Mouse (Mus musculus): Measurements from ENCODE around the gene Rab15. TPM values are rescaled to one million over a fixed set of nuclear protein-coding genes. Genes with fewer than 3 reads are reported as not detected.
A peak's percentile ranks its signal among the peaks of the same experiment; 100 is the strongest.
"Not testable (repeated sequence)": the region's sequence is repeated elsewhere in the genome, so short reads cannot be mapped to it uniquely, and the experiment has no call there.

The Rab15 gene
- 1 to 10 TPM; 1.2 to 1.3 TPM for total RNA-seq (2021)

DNA sequence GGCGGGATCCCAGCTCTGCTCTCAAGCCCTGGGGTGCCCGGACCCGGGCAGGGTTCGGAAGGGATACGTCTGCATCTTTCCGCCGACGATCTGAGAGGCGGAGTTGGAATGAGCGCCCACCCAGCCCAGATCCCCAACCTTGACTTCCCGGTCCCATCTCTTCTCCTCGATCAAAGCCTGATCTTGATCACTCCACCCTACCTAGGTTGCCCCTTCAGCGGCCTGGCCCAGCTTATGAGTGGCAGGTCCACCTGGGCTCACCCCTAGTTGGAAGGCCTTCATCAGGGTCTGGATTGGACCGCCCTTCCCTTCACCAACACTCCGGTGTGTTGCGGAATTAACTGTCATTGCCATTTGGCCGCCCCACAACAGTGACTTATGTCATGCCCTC is at the start of gene Rab15:
Gene Rab15 (minus strand): TSS at position 258 of the 391 bp plus-strand sequence.
- no peak for DNase-seq
- intact Hi-C loops (cut with DNase I): no loop called here

DNA sequence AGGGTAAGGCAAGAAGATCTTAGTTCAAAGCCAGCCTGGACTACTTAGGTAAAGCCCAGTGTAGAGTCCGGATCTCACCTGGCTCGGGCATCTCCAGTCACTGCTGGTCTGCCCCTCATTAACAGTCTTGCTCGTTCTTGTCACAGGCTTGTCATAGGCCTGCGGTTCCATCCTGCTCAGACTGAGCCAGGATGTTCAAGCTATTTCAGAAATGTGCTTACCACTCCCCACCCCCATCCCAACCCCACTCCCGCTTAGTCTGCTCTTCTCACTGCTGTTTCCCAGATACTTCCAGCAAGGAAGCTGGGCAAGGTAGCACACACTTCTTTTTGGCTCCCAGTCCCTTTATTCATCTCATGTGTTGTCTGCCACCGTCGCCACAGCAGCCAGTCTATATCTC is 46.9 kb upstream of the Rab15 start:
- intact Hi-C loops (cut with DNase I): no loop called here
- DNase-seq: no peak

- intact Hi-C loops (cut with DNase I): no loop called here
- DNase-seq: no peak
Measured at GRCm38 (mm10) chr12:76868463-76869198, 45.9 kb upstream of the Rab15 start.

DNA sequence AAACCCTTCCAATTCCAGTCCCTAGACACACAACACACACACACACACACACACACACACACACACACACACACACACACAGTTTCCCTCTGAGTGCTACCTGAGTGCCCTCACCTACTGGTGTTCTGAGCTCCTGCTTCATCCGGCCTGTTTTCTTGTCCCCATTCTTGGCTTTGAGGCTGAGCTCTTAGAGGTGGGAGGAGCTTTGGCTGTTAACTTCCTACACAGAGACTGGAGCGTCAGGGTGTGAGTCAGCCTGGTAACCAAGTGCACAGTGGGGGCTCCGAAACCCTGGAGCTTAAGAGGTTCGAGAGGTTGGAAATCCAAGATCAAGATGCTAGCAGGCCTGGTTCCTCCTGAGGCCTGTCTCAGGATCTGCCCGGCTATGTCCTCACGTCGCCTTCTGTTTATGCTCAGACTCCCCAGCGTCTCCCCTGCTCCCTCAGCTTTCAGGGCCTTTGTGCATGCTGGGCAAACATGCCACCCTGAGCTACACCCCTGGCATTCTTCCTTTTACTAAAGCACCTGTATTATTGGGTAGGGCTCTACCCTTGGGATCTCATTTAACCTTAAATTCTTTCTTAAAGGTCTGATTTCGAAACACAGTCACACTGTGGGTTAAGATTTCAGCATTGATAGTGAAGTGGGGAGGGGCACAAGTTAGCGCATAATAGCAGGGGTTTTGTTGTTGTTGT is 45.0 kb upstream of the Rab15 start:
- intact Hi-C loops (cut with DNase I): no loop called here
- no peak for DNase-seq

DNA sequence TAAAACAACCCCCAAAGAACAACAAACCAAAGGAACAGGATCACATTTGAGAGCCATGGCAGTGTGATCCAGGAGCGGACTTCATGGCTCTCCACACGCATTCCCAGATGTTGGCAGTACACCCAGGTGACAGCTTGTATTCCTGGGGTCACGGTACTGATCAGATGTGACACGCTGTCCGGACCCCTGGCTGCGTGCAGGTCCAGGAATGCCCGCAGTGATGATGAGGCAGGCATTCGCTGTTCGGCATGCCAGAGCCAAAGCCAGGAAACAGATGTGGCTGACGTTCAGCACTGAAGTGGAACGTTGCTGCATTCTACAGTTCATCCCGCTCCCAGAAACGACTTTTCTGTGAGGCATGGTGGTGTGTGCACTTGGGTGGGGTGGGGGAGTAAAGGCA is 42.6 kb upstream of the Rab15 start:
- intact Hi-C loops (cut with DNase I): no loop called here
- no peak for DNase-seq

DNA sequence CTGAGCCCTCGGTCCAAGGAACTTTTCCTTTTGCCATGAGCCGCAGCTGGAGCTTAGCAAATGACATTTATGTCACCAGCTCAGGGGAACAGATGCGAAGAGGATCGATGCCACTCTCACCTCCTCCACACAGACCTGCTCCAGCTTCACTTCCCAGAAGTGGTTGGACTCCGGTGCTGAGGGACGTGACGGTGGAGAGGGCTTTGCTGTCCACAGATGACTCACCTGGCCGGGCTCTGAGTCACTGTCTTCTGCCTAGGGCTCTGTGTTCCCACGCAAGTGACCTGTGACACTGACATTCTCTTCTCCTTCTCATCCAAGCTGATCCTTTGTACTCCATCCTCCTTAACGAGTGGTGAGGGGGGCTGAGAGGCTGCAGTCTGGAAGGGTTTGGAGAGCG is 40.9 kb upstream of the Rab15 start:
- no peak for DNase-seq
- intact Hi-C loops (cut with DNase I): no loop called here

DNA sequence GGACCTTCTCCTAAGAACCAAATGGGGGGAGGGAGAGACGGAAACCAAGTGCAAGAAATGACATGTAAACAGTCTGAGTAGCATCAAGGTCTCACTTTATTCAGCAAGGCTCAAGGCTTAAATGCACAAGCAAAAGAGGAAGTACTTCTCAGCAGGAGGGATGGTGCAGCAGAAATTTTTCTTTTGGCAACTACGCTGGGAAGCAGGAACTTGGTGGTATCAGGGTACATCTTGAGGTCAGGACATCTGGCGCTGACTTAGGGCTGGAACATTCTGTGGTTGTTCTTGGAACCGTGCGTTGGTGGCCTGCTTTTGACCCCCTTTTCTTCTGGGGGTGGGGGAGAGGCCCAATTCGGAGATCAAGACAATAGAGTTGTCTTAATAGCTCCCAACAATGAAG is 36.1 kb upstream of the Rab15 start:
- intact Hi-C loops (cut with DNase I); DNase-seq: not testable (repeated sequence)

- intact Hi-C loops (cut with DNase I): no loop called here
- no peak for DNase-seq
Measured at GRCm38 (mm10) chr12:76857087-76857486, 34.4 kb upstream of the Rab15 start.

DNA sequence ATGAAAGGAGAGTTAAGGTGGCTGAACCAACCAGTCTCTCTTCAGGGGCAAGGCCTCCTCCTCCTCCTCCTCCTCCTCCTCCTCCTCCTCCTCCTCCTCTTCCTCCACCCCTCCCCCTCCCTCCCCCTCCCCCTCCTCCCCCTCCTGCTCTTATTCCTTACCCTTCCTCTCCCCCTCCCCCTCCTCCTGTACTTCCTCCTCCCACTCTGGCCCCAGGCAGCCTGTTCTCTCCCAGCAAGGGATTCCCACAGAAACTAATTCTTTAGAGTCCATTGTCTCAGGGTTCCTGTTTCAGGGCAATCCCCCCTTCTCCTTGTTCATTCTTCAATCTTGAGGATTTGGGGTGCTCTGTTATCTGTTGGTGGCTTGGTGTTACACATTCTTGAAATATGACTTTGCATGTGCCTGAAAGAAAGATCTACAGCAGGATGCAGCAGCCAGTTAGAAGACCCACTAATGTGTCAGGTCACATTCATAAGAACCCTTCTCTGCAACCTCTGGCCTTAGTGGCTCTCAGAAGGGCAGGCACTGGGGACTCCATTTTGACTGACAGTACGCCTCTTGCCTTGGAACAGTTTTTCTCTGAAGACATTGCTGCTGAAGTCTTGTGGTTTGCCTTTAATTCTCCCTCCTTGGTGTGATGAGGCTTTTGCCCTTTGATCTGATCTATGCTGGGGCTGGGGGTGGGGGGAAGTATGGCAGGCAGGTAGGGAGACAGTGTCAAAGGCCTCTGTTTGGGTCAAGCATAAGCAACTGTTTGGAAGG is 30.9 kb upstream of the Rab15 start:
- intact Hi-C loops (cut with DNase I): no loop called here

GRCm38 (mm10) chr12:76852419-76852818 is 29.7 kb upstream of the Rab15 start:
- DNase-seq: no peak
- intact Hi-C loops (cut with DNase I): no loop called here

More for the DNA sequence above, 30.9 kb upstream of the Rab15 start:
- DNase-seq: no peak

DNA sequence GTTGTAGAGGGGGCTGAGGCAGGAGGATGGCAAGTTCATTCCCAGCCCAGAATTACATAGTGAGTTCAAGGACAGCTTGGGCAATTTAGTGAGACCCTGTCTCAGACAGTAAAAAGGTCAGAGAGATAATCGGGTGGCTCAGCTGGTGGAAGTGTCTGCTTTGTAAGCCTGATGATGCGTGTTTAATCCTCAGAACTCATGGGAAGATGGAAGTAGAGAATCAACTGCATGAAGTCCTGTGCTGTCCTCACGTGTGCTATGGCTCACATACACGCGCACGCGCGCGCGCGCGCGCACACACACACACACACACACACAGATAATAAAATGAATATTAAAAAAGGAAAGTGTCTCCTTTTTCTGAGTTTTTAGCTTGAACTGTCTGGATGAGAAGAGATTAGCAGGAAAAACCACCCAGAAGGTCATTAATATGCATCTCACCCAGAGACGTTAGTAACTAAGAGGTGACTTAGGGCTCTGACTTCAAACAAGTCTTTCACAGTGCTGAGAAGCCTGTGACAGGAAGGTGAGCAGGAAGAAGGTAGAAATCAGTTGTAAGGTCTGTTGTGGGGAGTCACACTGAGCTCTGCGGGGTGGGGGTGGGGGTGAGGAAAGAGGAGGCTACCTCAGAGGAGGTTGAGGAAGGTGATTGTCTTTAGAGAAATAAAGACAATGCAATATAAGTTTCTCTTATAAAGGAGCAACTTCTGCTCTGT is 21.8 kb upstream of the Rab15 start:
- intact Hi-C loops (cut with DNase I): no loop called here
- DNase-seq: no peak

- intact Hi-C loops (cut with DNase I): no loop called here
- DNase-seq: no peak
Measured at GRCm38 (mm10) chr12:76840081-76840480, 17.4 kb upstream of the Rab15 start.

GRCm38 (mm10) chr12:76839298-76839697 is 16.6 kb upstream of the Rab15 start:
- DNase-seq: no peak
- intact Hi-C loops (cut with DNase I): loop anchor here (2.0 to 5.0 kb wide), 5 partner anchors 93 to 733 kb away; partner anchors contain the start of gene Max

DNA sequence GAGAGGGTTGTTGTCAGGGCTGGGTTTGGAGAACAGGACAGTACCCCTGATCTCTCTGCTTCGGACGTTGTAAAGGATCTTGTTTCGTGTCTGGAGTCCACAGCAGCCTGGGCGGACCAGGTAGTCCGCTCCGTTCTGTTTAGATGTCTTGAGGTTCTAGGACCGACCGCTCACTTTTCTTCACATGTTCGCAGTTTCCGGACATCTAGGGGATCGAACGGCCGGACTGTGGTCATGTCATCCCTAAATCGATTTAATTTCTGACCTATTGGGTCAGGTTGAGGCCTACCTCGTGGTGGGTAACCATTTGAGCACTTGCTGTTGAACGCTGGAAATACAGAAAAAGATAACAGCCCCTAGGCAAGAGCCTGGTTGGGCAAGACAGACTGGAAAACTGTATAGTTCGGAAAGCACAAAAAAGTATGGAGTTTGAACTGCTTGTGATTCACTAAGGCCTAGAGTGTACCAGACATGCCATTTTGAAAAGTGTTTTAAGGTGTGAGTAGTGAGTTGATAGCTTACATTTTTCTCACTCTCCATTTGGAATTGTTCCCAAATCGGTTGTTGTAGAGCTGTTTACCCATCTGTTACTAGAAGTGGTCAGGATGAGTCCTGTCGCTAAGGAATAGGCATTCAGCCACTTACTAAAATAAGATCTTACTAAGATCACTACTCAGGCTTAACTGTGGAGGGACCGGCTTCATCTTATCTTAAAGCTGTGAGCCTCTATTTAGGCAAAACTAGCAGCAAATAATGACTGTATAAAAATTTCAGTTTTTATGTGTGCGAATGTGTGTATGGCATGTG is 15.3 kb upstream of the Rab15 start:
- intact Hi-C loops (cut with DNase I): loop anchor here (1.0 to 5.0 kb wide), 6 partner anchors 41 to 734 kb away; partner anchors contain the start of gene Max
- no peak for DNase-seq

DNA sequence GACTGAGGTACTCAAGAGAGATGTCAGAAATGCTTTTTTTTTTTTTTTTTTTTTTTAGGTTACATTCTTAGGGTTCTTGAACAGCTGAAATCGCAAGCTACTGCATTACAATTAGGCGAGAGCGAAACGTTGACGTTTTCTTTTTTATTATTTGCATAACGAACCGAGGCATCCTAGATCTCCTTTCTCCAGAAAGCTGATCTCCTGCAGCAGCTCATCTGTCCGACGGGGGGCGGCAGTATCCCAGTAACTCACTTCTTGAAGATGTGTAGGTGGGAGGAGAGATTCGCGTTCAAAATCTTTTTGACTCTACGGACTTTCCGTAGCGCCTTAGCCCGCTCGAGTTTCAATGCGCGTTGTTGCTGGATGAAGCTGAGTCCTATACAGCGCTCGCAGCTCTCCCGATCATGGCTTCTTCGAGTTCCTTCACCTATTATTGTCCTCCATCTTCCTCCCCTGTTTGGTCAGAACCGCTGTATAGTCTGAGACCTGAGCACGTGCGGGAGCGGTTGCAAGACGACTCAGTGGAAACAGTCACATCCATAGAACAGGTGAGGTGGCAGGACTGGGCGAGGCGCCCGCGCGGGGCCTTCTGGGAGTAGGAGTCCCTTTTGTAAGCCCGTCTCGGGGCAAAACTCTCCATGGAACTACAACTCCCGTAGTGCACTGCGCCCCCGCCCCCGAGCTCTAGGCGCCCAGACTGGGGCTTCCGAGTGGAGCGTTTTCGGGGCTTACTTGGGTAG is 14.6 kb upstream of the Rab15 start:
- intact Hi-C loops (cut with DNase I): loop anchor here (1.0 to 5.0 kb wide), 5 partner anchors 42 to 735 kb away; no protein-coding TSS in a partner anchor
- DNase-seq: peak; percentile 98 to 99

DNA sequence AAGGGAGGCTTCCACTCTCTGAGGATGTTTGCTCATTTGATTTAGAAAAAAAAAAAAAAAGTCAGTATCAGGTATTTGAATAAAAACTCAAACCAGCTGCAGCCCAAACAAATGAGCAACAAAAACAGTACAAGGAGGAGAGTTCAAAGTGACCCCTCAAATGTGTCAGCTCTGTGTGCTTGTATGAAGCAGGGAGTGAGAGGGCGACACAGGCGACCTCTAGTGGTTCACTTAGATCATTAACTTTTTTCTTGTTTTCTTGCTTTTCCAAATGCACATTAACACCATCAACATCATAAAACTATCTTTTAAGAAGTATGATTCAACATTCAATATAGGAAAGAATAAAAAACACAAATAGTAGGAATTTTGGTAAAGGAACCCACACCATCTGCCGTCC is 10.0 kb upstream of the Rab15 start:
- intact Hi-C loops (cut with DNase I): no loop called here
- peak in 1 of 2 experiments; percentile 39 for DNase-seq

GRCm38 (mm10) chr12:76825283-76825682 is 2.6 kb upstream of the Rab15 start:
- no peak for DNase-seq
- intact Hi-C loops (cut with DNase I): no loop called here

- intact Hi-C loops (cut with DNase I): no loop called here
- DNase-seq: peak; percentile 37 to 40
Measured at GRCm38 (mm10) chr12:76822002-76822650, 582 bp downstream of the Rab15 start.

GRCm38 (mm10) chr12:76820615-76821014 is 2.1 kb downstream of the Rab15 start:
- intact Hi-C loops (cut with DNase I): no loop called here
- DNase-seq: no peak
